Mouse (Mus musculus): ENCODE measurements around the gene Calr. TPM values are rescaled to one million over a fixed set of nuclear protein-coding genes. Genes with fewer than 3 reads are reported as not detected.

Gene Calr
- polyA plus RNA-seq, 1 experiment = 385 TPM

DNA sequence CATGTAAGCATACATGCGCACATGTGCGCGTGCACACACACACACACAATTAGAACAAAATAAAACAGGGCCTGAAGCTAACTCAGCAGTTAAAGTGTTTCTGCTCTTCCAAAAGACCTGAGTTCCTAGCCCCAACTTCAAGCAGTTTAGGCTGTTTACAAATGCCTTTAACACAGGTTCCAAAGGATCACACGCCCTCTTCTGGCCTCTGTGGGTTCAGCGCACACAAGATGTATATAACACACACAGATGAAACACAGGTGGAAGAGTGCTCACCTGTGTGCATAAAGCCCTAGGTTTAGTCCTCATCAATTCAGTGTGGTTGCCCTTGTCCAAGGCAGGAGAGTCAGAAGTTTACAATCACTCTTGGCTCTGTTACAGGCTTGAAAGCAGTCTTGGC lies 40.7 kb downstream of the Calr start:
- no peak overlapping the region for H3K4me3 ChIP-seq
- H3K36me3 ChIP-seq (ENCODE audit: control insufficient read depth, insufficient read depth) = no peaks in the 10 kb centered on the region
- TF ChIP-seq TCF12 (IDR thresholded peaks at IDR 0.05; ENCODE audit: insufficient read depth, poor library complexity, severe bottlenecking) (no peak), MAX (IDR thresholded peaks at IDR 0.05; ENCODE audit: low read depth) (no peak), MYOD1 (IDR thresholded peaks at IDR 0.05; ENCODE audit: control insufficient read depth in 1 of 3, insufficient read length in 2 of 3, low read depth in 2 of 3) (no peak)
- H3K79me2 ChIP-seq (ENCODE audit: control insufficient read depth, insufficient read depth) = no peaks in the 10 kb centered on the region
- no peak overlapping the region for H3K4me2 ChIP-seq (ENCODE audit: low read depth)
- H3ac ChIP-seq (ENCODE audit: control insufficient read depth, insufficient read length) = no peak overlapping the region
- H3K27me3 ChIP-seq (ENCODE audit: control insufficient read depth, insufficient read depth, insufficient read length) = no peaks in the 10 kb centered on the region

DNA sequence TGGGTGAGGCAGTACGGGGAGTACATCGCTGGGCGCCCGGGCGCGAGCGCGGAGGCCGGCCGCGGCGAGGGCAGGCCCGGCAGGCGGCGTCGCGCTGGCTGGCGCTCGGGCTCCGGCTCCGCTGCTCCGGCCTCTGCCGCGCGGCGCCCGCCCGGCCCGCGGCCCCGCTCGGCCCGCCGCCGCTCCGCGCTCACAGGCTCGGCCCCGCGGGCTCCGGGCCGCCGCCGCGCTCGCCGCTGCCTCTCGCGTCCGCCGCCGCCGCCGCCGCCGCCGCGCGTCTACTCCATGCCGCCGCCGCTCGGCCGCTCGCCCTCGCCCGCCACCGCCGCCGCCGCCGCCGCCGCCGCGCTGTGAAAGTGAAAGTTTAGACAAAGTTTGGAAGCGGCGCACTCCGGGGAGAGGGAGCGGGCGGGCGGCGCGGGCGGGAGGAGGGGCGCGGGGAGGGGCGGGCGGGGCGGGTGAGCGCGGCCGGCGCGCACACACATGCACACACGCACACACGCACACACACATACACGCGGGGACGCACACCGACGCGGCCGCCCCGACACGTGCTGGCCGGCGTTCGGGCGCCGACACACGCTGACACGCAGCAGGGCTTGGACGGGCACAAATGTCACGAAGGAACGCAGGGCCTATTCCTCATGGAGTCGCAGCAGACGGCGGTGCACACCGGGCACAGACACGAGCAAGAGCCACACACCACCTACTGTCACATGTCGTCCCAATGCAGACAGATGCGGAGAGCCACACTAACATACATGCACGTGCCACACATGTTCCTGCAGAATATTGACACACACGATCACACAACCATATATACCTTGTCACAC lies 46.5 kb downstream of the Calr start, which contains the start of gene Nfix:
Nfix (minus strand) TSS at position 346 of the 833 bp plus-strand sequence.
- no peaks in the 10 kb centered on the region for H3K27me3 ChIP-seq (ENCODE audit: control insufficient read depth, insufficient read depth, insufficient read length)
- H3K4me3 ChIP-seq = peak within 1 kb of the TSS; percentile 51
- peaks cover 40% of the 10 kb centered on the region for H3K79me2 ChIP-seq (ENCODE audit: control insufficient read depth, insufficient read depth)
- peak within 1 kb of the TSS; percentile 95 for H3K4me2 ChIP-seq (ENCODE audit: low read depth)
- no peak for TF ChIP-seq USF1 (IDR thresholded peaks at IDR 0.05; ENCODE audit: low read depth)
- no peak for TF ChIP-seq MAX (IDR thresholded peaks at IDR 0.05; ENCODE audit: low read depth)
- TF ChIP-seq POLR2A (IDR thresholded peaks at IDR 0.05; ENCODE audit: insufficient read length, low read depth) = peak; percentile 64
- TF ChIP-seq MYOD1 (IDR thresholded peaks at IDR 0.05; ENCODE audit: control insufficient read depth in 1 of 3, insufficient read length in 2 of 3, low read depth in 2 of 3) = peak in 1 of 3 experiments; percentile 61
- TF ChIP-seq REST (IDR thresholded peaks at IDR 0.05; ENCODE audit: insufficient read depth, insufficient read length) = no peak
- TF ChIP-seq POLR2AphosphoS2 (IDR thresholded peaks at IDR 0.05; ENCODE audit: insufficient read length, low read depth) = peak; percentile 36
- TF ChIP-seq SRF (IDR thresholded peaks at IDR 0.05; ENCODE audit: control insufficient read depth, insufficient read length, low read depth) = no peak
- TF ChIP-seq MYOG (IDR thresholded peaks at IDR 0.05; ENCODE audit: control insufficient read depth in 1 of 3, insufficient read depth in 1 of 3, insufficient read length in 2 of 3, low read depth in 2 of 3) = peak in 2 of 3 experiments; percentile 49 to 63
- no peak for TF ChIP-seq E2F4 (IDR thresholded peaks at IDR 0.05; ENCODE audit: insufficient read depth)
- peak; percentile 13 for TF ChIP-seq TCF3 (IDR thresholded peaks at IDR 0.05; ENCODE audit: insufficient read length, low read depth)
- TF ChIP-seq CEBPB (IDR thresholded peaks at IDR 0.05; ENCODE audit: insufficient read depth, poor library complexity, severe bottlenecking) = no peak
- TF ChIP-seq TCF12 (IDR thresholded peaks at IDR 0.05; ENCODE audit: insufficient read depth, poor library complexity, severe bottlenecking) = no peak
- peak within 1 kb of the TSS; percentile 98 for H3ac ChIP-seq (ENCODE audit: control insufficient read depth, insufficient read length)
- peaks cover 6% of the 10 kb centered on the region for H3K36me3 ChIP-seq (ENCODE audit: control insufficient read depth, insufficient read depth)

DNA sequence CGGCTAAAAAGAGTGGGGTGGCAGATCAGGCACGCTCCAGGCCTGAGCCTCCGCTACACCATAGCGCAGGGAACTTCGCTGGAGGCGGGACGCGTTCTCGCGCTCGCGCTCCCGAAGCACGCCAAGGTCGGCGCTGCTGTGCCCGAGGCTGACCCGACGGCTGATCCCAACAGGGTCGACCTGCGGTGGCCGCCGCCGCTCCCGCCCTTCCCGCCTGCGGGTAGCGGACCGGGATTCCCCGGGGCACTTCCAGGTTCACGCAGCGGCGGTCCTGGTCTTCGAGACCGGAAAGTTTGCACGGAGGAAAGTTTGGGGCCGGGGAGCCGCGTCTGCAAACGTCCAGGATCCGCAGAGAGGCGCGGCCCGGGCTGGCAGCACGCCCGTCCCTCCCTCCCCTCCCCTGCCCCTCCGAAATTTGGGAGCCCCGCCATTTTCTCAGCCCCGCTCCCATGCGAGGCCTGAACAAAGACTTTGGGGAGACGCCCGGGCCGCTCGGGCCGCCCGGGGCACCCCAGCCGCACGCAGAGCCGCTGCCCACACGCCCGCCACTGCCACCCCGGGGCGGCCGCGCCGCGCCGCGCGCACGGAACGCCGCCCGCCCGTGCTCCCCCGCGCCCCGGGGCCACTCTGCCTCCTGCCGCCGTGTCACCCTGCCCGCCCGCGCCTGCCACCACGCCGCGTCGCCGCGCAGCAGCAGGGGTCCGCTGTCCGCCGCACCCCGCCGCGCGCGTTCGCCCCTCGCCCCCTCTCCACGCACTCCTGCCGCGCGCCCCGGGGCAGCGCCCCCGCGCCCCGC lies 47.4 kb downstream of the Calr start:
- H3K27me3 ChIP-seq (ENCODE audit: control insufficient read depth, insufficient read depth, insufficient read length) = no peaks in the 10 kb centered on the region
- H3K4me2 ChIP-seq (ENCODE audit: low read depth) = peak overlapping the region; percentile 95
- H3K4me3 ChIP-seq = peak overlapping the region; percentile 51
- peaks cover 6% of the 10 kb centered on the region for H3K36me3 ChIP-seq (ENCODE audit: control insufficient read depth, insufficient read depth)
- H3ac ChIP-seq (ENCODE audit: control insufficient read depth, insufficient read length) = peak overlapping the region; percentile 98
- peaks cover 49% of the 10 kb centered on the region for H3K79me2 ChIP-seq (ENCODE audit: control insufficient read depth, insufficient read depth)
- TF ChIP-seq POLR2AphosphoS2 (IDR thresholded peaks at IDR 0.05; ENCODE audit: insufficient read length, low read depth) (peak; percentile 41), E2F4 (IDR thresholded peaks at IDR 0.05; ENCODE audit: insufficient read depth) (no peak), CEBPB (IDR thresholded peaks at IDR 0.05; ENCODE audit: insufficient read depth, poor library complexity, severe bottlenecking) (no peak), POLR2A (IDR thresholded peaks at IDR 0.05; ENCODE audit: insufficient read length, low read depth) (peak; percentile 63), MYOG (IDR thresholded peaks at IDR 0.05; ENCODE audit: control insufficient read depth in 1 of 3, insufficient read depth in 1 of 3, insufficient read length in 2 of 3, low read depth in 2 of 3) (peak in 2 of 3 experiments; percentile 19 to 21), USF1 (IDR thresholded peaks at IDR 0.05; ENCODE audit: low read depth) (no peak), MYOD1 (IDR thresholded peaks at IDR 0.05; ENCODE audit: control insufficient read depth in 1 of 3, insufficient read length in 2 of 3, low read depth in 2 of 3) (peak in 1 of 3 experiments; percentile 7), MAX (IDR thresholded peaks at IDR 0.05; ENCODE audit: low read depth) (no peak)

DNA sequence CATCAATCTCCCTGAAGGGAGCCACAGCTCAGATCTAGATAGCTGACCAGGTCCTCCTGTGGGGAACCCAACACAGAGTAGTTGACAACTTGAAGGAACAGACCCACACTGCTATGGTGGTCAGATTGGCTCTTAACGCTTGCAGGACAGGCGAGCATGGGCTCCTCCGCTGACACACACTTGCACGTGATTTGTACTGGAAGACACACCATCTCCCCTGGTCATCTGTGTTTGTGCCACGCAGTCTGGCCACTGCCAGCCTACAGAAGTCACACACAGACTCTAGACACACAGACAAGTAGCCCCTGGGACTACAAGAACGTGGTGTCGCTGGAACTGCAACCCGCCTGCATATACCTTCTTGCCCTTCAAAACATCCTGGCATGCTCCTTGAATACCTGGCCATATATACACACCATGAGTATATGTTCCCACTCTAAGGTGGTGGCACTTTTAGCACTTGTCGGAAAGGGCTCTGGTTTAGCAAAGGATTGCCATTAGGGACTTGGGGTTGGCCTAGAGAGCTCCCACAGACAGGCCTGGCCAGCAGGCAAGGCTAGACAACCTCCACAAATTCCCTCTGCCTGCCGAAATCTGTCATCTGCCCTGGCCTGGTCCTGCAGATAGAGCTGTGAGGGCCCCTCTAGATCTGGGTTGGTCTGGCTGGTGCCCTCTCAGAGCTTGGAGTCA lies 48.1 kb downstream of the Calr start:
- TF ChIP-seq E2F4 (IDR thresholded peaks at IDR 0.05; ENCODE audit: insufficient read depth) (no peak), CEBPB (IDR thresholded peaks at IDR 0.05; ENCODE audit: insufficient read depth, poor library complexity, severe bottlenecking) (no peak), SRF (IDR thresholded peaks at IDR 0.05; ENCODE audit: control insufficient read depth, insufficient read length, low read depth) (no peak), REST (IDR thresholded peaks at IDR 0.05; ENCODE audit: insufficient read depth, insufficient read length) (no peak), USF1 (IDR thresholded peaks at IDR 0.05; ENCODE audit: low read depth) (no peak)
- H3K27me3 ChIP-seq (ENCODE audit: control insufficient read depth, insufficient read depth, insufficient read length) = no peaks in the 10 kb centered on the region
- peaks cover 55% of the 10 kb centered on the region for H3K79me2 ChIP-seq (ENCODE audit: control insufficient read depth, insufficient read depth)
- peaks cover 6% of the 10 kb centered on the region for H3K36me3 ChIP-seq (ENCODE audit: control insufficient read depth, insufficient read depth)
- H3K4me3 ChIP-seq = peak overlapping the region; percentile 51
- H3ac ChIP-seq (ENCODE audit: control insufficient read depth, insufficient read length) = peak overlapping the region; percentile 98
- peak overlapping the region; percentile 95 for H3K4me2 ChIP-seq (ENCODE audit: low read depth)
